Mouse (Mus musculus): ENCODE data around the gene Hck. TPM values are rescaled to one million over a fixed set of nuclear protein-coding genes. Genes with fewer than 3 reads are reported as not detected.
A peak's percentile ranks its signal among the peaks of the same experiment; 100 is the strongest.

The Hck gene
- polyA plus RNA-seq, 1 experiment from 2014 or later: 1.9 TPM

DNA sequence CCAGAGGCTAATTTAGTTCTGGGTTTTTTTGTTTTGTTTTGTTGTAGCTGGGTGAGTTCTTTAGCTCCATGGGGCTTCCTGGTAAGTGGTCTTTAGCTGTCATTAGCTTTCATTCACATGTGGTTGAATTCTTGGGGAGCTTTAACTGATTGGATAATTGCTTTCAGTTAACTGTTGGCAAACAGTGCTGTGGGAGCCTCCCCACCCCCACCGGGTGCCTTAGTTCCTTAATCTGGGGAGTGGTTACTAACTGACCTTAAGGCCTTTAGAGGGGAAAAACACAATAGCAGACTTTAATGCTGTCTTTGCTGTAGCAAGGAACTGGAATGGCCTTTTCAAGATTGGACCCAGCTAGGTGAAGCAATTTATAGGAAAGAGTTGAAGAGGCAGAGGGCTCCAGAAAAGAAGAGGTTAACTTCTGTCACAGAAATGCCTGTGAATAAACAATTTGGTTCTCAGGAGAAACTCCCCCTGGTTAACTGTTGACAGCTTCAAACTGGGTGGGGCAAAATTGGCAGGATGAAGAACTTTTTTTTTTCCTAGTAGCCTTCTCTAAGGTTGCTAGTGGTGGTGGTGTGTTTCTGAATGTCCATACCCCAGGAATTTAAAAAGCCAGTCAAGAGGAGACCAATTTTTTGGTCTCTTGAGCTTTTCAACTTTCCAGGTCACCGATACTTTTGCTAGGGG lies 60.0 kb downstream of the Hck start:
- 0 out of 4 replicates have a peak overlapping the region, but pooled peaks of 1 of the 2 experiments have one; percentile 9 for H3K27ac ChIP-seq (replicated peaks in 1 of 2; ENCODE audit: control insufficient read depth in 1 of 2, insufficient read depth in 1 of 2, low read depth in 2 of 2, low read length in 2 of 2)
- 36% methylated on average over 2 of the region's 2 CpGs for WGBS
- no peak overlapping the region for H3K4me3 ChIP-seq (ENCODE audit: control insufficient read depth in 1 of 2, insufficient read depth in 1 of 2, low read depth in 1 of 2, low read length in 2 of 2)
- H3K4me2 ChIP-seq (ENCODE audit: low read length): no peak overlapping the region
- no peak for ATAC-seq (ENCODE audit: insufficient number of reproducible peaks, insufficient read depth, low FRiP score, low read depth)
- H3K4me1 ChIP-seq (ENCODE audit: control insufficient read depth in 2 of 2, insufficient read depth in 2 of 2, low read length in 2 of 2): peaks cover 2 to 21% of the 10 kb centered on the region in 2 experiments
- H3K36me3 ChIP-seq (ENCODE audit: control insufficient read depth, insufficient read depth, low read length): peaks cover 16% of the 10 kb centered on the region; the same call in 1 of the 2 replicates
- no peak overlapping the region for H3K9ac ChIP-seq (ENCODE audit: low read length)
- no peaks in the 10 kb centered on the region for H3K27me3 ChIP-seq (ENCODE audit: control insufficient read depth, insufficient read depth, low read length)
- H3K9me3 ChIP-seq (ENCODE audit: control insufficient read depth, low read length): no peaks in the 10 kb centered on the region

DNA sequence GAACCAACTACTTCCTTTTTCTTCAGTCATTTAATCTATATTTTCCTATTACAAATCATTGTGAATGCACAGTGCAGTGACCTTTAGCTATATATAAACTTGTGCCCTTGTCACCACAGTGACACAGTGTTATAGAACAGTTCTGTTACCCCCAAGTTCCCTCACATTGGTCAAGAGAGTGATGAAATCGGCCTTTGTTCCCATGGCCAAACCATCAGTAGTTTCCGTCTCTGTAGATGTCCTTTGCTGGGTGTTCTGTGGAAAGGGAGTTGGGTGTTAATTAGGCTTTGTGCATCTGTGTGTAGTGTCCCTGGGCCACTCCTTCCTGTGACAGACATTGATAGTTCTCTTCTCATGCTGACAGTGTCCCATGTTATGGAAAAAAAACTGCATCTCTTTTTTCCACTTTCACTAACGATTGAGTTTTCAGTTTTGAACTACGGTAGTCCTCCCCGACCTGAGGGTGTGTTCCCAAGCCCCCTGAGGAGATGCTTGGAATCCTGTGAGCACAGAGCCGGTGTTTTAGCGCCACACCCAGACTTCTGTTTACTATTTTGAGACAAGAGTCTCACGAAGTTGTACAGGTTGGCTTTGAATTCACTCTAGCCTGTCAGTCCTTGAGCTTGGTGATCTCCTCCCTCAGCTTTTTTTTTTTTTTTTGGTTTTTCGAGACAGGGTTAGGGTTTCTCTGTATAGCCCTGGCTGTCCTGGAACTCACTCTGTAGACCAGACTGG lies 62.4 kb downstream of the Hck start:
- WGBS: 60% methylated on average over 9 of the region's 9 CpGs
- ATAC-seq (ENCODE audit: insufficient number of reproducible peaks, insufficient read depth, low FRiP score, low read depth): no peak
- Histone ChIP-seq H3K4me2 (ENCODE audit: low read length) (no peak overlapping the region), H3K9me3 (ENCODE audit: control insufficient read depth, low read length) (no peaks in the 10 kb centered on the region), H3K36me3 (ENCODE audit: control insufficient read depth, insufficient read depth, low read length) (0 out of 2 replicates have a peak, but pooled peaks cover 10% of the 10 kb centered on the region), H3K27me3 (ENCODE audit: control insufficient read depth, insufficient read depth, low read length) (no peaks in the 10 kb centered on the region), H3K4me1 (ENCODE audit: control insufficient read depth in 2 of 2, insufficient read depth in 2 of 2, low read length in 2 of 2) (peaks cover 2 to 21% of the 10 kb centered on the region in 2 experiments), H3K27ac (replicated peaks in 1 of 2; ENCODE audit: control insufficient read depth in 1 of 2, insufficient read depth in 1 of 2, low read depth in 2 of 2, low read length in 2 of 2) (no peak overlapping the region), H3K4me3 (ENCODE audit: control insufficient read depth in 1 of 2, insufficient read depth in 1 of 2, low read depth in 1 of 2, low read length in 2 of 2) (no peak overlapping the region), H3K9ac (ENCODE audit: low read length) (no peak overlapping the region)

DNA sequence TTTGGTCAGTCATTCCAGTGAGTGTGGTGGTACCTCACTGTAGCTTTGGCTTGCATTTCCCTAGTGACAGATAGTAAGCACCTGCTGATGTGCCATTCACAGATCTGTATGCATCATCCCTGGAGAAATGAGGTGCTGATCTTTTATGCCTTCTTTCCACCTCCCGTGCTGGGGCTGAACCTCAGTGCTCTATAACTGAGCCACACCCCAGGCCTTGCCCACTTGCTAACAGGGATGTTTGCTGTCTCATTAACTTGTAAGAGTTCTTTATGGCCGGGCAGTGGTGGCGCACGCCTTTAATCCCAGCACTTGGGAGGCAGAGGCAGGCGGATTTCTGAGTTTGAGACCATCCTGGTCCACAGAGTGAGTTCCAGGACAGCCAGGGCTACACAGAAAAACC lies 63.7 kb downstream of the Hck start:
- no peaks in the 10 kb centered on the region for H3K27me3 ChIP-seq (ENCODE audit: control insufficient read depth, insufficient read depth, low read length)
- 0 out of 2 replicates have a peak, but pooled peaks cover 10% of the 10 kb centered on the region for H3K36me3 ChIP-seq (ENCODE audit: control insufficient read depth, insufficient read depth, low read length)
- H3K9ac ChIP-seq (ENCODE audit: low read length): no peak overlapping the region
- 87% methylated on average over 5 of the region's 5 CpGs for whole genome bisulfite sequencing
- ATAC-seq (ENCODE audit: insufficient number of reproducible peaks, insufficient read depth, low FRiP score, low read depth): no peak
- no peak overlapping the region for H3K4me3 ChIP-seq (ENCODE audit: control insufficient read depth in 1 of 2, insufficient read depth in 1 of 2, low read depth in 1 of 2, low read length in 2 of 2)
- no peak overlapping the region for H3K4me2 ChIP-seq (ENCODE audit: low read length)
- no peaks in the 10 kb centered on the region for H3K9me3 ChIP-seq (ENCODE audit: control insufficient read depth, low read length)
- peaks cover 2 to 21% of the 10 kb centered on the region in 2 experiments for H3K4me1 ChIP-seq (ENCODE audit: control insufficient read depth in 2 of 2, insufficient read depth in 2 of 2, low read length in 2 of 2)
- no peak overlapping the region for H3K27ac ChIP-seq (replicated peaks in 1 of 2; ENCODE audit: control insufficient read depth in 1 of 2, insufficient read depth in 1 of 2, low read depth in 2 of 2, low read length in 2 of 2)

DNA sequence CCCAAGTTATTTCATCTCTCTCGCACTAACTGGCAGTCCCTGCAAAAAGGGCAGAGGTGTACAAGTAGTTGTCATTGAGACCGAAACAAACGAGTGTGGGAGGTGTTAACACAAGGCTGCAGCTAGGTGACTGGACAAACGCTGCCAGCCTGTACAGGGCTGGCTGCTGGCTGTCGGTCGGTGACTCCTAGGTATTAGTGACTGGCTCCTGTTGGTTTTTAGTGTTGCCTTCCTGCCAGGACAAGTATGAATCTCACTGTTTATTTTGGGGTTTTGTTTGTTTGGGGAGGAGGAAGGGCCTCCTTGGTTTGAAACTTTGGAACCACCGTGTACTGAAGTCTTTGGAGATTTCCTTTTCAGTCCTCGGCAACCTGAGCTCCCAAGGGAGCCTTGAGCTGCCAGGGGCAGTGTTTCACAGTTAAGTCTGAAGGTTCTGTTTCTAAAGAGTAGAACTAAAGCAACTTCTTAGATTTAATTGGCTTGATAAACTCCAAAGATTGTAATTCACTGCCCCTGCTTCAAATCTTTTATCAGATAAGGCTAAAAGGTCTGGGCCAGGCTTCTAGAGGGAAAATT lies 67.8 kb downstream of the Hck start:
- Histone ChIP-seq H3K4me3 (ENCODE audit: control insufficient read depth in 1 of 2, insufficient read depth in 1 of 2, low read depth in 1 of 2, low read length in 2 of 2) (no peak overlapping the region), H3K4me1 (ENCODE audit: control insufficient read depth in 2 of 2, insufficient read depth in 2 of 2, low read length in 2 of 2) (no peaks in the 10 kb centered on the region), H3K27me3 (ENCODE audit: control insufficient read depth, insufficient read depth, low read length) (no peaks in the 10 kb centered on the region), H3K9ac (ENCODE audit: low read length) (no peak overlapping the region), H3K4me2 (ENCODE audit: low read length) (no peak overlapping the region), H3K9me3 (ENCODE audit: control insufficient read depth, low read length) (no peaks in the 10 kb centered on the region), H3K27ac (replicated peaks in 1 of 2; ENCODE audit: control insufficient read depth in 1 of 2, insufficient read depth in 1 of 2, low read depth in 2 of 2, low read length in 2 of 2) (no peak overlapping the region), H3K36me3 (ENCODE audit: control insufficient read depth, insufficient read depth, low read length) (peaks cover 22% of the 10 kb centered on the region)
- ATAC-seq (ENCODE audit: insufficient number of reproducible peaks, insufficient read depth, low FRiP score, low read depth): no peak
- WGBS: 60% methylated on average over 8 of the region's 8 CpGs

DNA sequence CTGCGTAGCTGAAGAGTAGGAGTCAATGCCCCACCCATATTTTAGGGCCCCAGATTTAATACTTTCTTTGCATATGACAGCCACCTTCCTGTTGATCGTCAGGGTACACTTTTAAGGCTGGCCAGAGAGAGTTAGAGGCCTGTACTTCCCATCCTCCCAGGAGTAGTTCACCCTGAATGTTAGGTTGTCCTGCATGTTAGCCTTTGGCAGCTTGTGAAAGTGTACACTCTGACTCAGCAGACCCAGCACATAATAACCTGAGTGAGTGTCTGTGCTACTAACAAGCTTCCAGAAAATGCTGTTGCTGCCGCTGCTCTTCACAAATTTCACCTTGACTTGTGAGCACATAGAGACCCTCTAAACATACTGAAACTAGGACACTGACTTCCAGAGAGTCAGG lies 68.9 kb downstream of the Hck start:
- WGBS: 94% methylated on average over 3 of the region's 3 CpGs
- Histone ChIP-seq H3K9me3 (ENCODE audit: control insufficient read depth, low read length) (no peaks in the 10 kb centered on the region), H3K27me3 (ENCODE audit: control insufficient read depth, insufficient read depth, low read length) (no peaks in the 10 kb centered on the region), H3K4me2 (ENCODE audit: low read length) (no peak overlapping the region), H3K27ac (replicated peaks in 1 of 2; ENCODE audit: control insufficient read depth in 1 of 2, insufficient read depth in 1 of 2, low read depth in 2 of 2, low read length in 2 of 2) (no peak overlapping the region), H3K9ac (ENCODE audit: low read length) (no peak overlapping the region), H3K36me3 (ENCODE audit: control insufficient read depth, insufficient read depth, low read length) (peaks cover 33% of the 10 kb centered on the region), H3K4me3 (ENCODE audit: control insufficient read depth in 1 of 2, insufficient read depth in 1 of 2, low read depth in 1 of 2, low read length in 2 of 2) (no peak overlapping the region), H3K4me1 (ENCODE audit: control insufficient read depth in 2 of 2, insufficient read depth in 2 of 2, low read length in 2 of 2) (no peaks in the 10 kb centered on the region)
- no peak for ATAC-seq (ENCODE audit: insufficient number of reproducible peaks, insufficient read depth, low FRiP score, low read depth)

DNA sequence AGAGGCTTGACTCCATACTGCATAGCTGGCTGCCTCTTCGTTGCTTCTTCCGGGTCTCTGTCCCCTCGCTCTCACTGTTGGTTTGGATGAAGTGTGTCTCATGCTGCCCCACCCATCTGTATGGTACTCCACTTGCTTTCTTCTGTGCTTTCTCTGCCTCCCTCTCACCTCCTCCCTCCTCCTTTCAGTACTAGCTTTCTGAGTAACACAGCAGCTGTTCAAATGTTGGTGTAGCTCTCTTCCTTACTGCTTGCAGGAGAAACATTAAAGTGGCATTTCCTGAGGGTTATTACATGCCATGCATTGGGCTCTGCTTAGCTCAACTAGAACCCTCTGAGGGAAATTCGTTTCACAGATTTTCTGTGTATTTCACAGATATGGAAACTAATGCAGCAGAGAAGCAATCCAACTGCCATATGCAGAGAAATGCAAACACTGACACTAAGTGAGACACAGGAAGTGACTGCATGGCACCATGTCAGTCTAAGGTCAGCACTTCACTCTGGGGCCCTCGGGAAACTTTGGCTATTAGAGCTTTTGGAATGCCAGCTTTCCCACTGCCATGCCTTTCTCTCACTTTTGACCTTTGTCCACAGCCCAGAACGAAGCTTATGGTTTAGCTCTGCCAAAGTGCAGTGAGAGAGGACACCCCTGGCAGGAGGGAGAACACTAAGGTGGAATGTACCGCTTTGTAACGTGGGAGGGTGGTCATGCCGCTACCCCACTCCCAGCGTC lies 71.0 kb downstream of the Hck start:
- ATAC-seq (ENCODE audit: insufficient number of reproducible peaks, insufficient read depth, low FRiP score, low read depth): no peak

DNA sequence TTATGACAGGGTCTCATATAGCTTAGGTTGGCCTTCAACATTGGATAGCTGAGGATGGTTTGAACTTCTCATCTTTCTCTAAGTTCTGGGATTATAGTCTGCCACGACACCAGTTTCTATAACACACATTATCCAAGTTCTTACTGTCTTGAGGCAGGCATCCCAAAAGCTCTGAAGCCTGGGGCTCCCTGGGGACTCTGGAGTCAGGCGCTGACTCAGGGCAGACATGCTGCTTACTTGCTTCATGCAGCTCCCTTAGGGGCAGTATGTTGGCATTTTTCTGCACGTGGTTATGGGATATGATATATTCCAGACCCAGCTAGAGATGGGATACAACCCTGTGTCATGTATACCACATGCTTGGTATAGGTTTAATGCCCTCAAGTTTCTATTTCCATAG lies 71.7 kb downstream of the Hck start:
- peaks cover 61% of the 10 kb centered on the region for H3K36me3 ChIP-seq (ENCODE audit: control insufficient read depth, insufficient read depth, low read length)

More for the DNA sequence above, 71.0 kb downstream of the Hck start:
- peaks cover 54% of the 10 kb centered on the region for H3K36me3 ChIP-seq (ENCODE audit: control insufficient read depth, insufficient read depth, low read length)
- no peaks in the 10 kb centered on the region for H3K9me3 ChIP-seq (ENCODE audit: control insufficient read depth, low read length)
- no peak overlapping the region for H3K9ac ChIP-seq (ENCODE audit: low read length)
- H3K4me1 ChIP-seq (ENCODE audit: control insufficient read depth in 2 of 2, insufficient read depth in 2 of 2, low read length in 2 of 2): no peaks in the 10 kb centered on the region
- no peaks in the 10 kb centered on the region for H3K27me3 ChIP-seq (ENCODE audit: control insufficient read depth, insufficient read depth, low read length)
- H3K4me2 ChIP-seq (ENCODE audit: low read length): no peak overlapping the region
- H3K27ac ChIP-seq (replicated peaks in 1 of 2; ENCODE audit: control insufficient read depth in 1 of 2, insufficient read depth in 1 of 2, low read depth in 2 of 2, low read length in 2 of 2): no peak overlapping the region
- H3K4me3 ChIP-seq (ENCODE audit: control insufficient read depth in 1 of 2, insufficient read depth in 1 of 2, low read depth in 1 of 2, low read length in 2 of 2): no peak overlapping the region
- WGBS: 79% methylated on average over 10 of the region's 10 CpGs

More for the DNA sequence above, 71.7 kb downstream of the Hck start:
- Histone ChIP-seq H3K9ac (ENCODE audit: low read length) (no peak overlapping the region), H3K27me3 (ENCODE audit: control insufficient read depth, insufficient read depth, low read length) (no peaks in the 10 kb centered on the region), H3K4me3 (ENCODE audit: control insufficient read depth in 1 of 2, insufficient read depth in 1 of 2, low read depth in 1 of 2, low read length in 2 of 2) (no peak overlapping the region), H3K4me1 (ENCODE audit: control insufficient read depth in 2 of 2, insufficient read depth in 2 of 2, low read length in 2 of 2) (no peaks in the 10 kb centered on the region; a peak in 1 of 4 replicates), H3K27ac (replicated peaks in 1 of 2; ENCODE audit: control insufficient read depth in 1 of 2, insufficient read depth in 1 of 2, low read depth in 2 of 2, low read length in 2 of 2) (no peak overlapping the region), H3K9me3 (ENCODE audit: control insufficient read depth, low read length) (no peaks in the 10 kb centered on the region), H3K4me2 (ENCODE audit: low read length) (no peak overlapping the region)
- ATAC-seq (ENCODE audit: insufficient number of reproducible peaks, insufficient read depth, low FRiP score, low read depth): no peak
- 83% methylated on average over 3 of the region's 3 CpGs for WGBS

All from heart, embryonic 14.5 days (tissue).